Mouse (Mus musculus) kidney, embryonic 16.5 days (tissue): Measurements from ENCODE around the gene H2-T3. TPM values are rescaled to one million over a fixed set of nuclear protein-coding genes. Genes with fewer than 3 reads are reported as not detected.
A peak's percentile ranks its signal among the peaks of the same experiment; 100 is the strongest.
"Not testable (repeated sequence)": the region's sequence is repeated elsewhere in the genome, so short reads cannot be mapped to it uniquely, and the experiment has no call there.

Source experiments
- ATAC-seq: fragments of 200-750 bp; cut with Nextera tagmentation; 2 replicates; pipeline ENCODE4 v1.8.0; 2017; ENCODE audit warnings: moderate TSS enrichment; ENCODE audit not compliant: low FRiP score, low TSS enrichment
- H3K27ac ChIP-seq: fragments of 300-500 bp; sonication (generic); 2 replicates; pipeline ENCODE4 v1.5.1; 2014; ENCODE audit warnings: low read length
- H3K27me3 ChIP-seq: fragments of 300-500 bp; sonication (generic); 2 replicates; pipeline ENCODE4 v1.6.1; 2014; ENCODE audit warnings: low read length, control low read depth, mixed read lengths; ENCODE audit not compliant: insufficient read depth
- H3K36me3 ChIP-seq: fragments of 300-500 bp; sonication (generic); 2 replicates; pipeline ENCODE4 v1.6.1; 2014; ENCODE audit warnings: low read length, control low read depth, mixed read lengths; ENCODE audit not compliant: insufficient read depth
- H3K4me1 ChIP-seq: fragments of 300-500 bp; sonication (generic); 2 replicates; pipeline ENCODE4 v1.6.1; 2014; ENCODE audit warnings: low read length, control low read depth, mixed read lengths; ENCODE audit not compliant: insufficient read depth
- H3K4me2 ChIP-seq: fragments of 300-500 bp; sonication (generic); replicated peaks from 2 replicates; pipeline ENCODE4 v1.6.1; 2014; ENCODE audit warnings: low read depth, low read length
- H3K4me3 ChIP-seq: fragments of 300-500 bp; sonication (generic); 2 replicates; pipeline ENCODE4 v1.5.1; 2014; ENCODE audit warnings: mild to moderate bottlenecking, low read length
- H3K9ac ChIP-seq: fragments of 300-500 bp; sonication (generic); replicated peaks from 2 replicates; pipeline ENCODE4 v1.6.1; 2014; ENCODE audit warnings: low read length
- H3K9me3 ChIP-seq: fragments of 300-500 bp; sonication (generic); 2 replicates; pipeline ENCODE4 v1.6.1; 2016; ENCODE audit warnings: low read length, control low read depth
- WGBS: fragments of 180-500 bp; shearing (Covaris S2); extraction: QIAGEN DNeasy Blood & Tissue Kit; methylation state at CpG from one replicate; pipeline ENCODE4 v1.1.7; 2014; 5-methylcytosine and 5-hydroxymethylcytosine counted together
- polyA plus RNA-seq: library from polyadenylated mRNA; unstranded; fragments of >200 nt; fragmentation: Nextera tagmentation; extraction: Ambion mirVana; gene quantifications from 2 replicates; pipeline ENCODE4 v1.2.1, GENCODE M21; 2015

H2-T3 gene
- polyA plus RNA-seq, 1 experiment from 2014 or later = not detected

DNA sequence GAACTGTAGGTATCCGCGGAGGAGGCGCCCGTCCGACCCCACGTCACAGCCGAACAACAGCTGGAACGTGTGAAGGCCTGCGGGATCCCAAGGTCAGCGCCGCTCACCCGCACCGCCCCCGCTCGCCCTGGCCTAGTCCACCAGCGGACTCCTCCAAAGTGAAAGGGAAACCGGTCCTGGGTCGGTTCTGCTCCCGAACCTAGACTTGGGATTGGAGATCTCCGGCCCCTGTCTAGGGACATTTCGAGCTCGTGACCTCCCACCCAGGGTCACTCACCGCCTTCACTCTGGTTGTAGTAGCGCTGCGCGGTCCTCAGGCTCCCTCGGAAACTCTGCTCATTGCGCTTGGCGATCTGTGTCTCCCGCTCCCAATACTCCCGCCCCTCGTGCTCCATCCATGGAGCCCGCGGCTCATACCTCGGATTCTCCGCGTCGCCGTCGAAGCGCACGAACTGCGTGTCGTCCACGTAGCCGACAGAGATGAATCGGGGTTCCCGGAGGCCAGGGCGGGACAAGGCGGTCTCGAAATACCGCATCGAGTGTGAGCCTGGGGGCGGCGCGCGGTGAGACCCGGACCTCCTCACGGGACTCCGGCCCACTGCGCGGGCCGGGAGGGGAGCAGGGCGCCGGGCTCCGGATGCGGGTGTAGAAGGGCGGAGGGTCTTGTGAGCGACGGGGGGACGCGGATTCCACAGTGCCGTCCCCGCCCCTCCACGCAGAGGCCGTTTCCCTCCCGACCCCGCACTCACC, 44.8 kb downstream of the H2-T3 start:
- Histone ChIP-seq H3K4me2 (peak overlapping the region; percentile 58), H3K4me3 (peak overlapping the region; percentile 45), H3K9me3 (no peaks in the 10 kb centered on the region), H3K9ac (no peak overlapping the region), H3K27ac (no peak overlapping the region), H3K4me1 (peaks cover 7% of the 10 kb centered on the region), H3K27me3 (peaks cover 51% of the 10 kb centered on the region), H3K36me3 (no peaks in the 10 kb centered on the region)
- under 1% methylated on average over 76 of the region's 78 CpGs for WGBS
- ATAC-seq = 0 out of 2 replicates have a peak, but pooled peaks have one; percentile 12

- 64% methylated on average over 1 of the region's 1 CpGs for WGBS
- not testable (repeated sequence) for ATAC-seq
These were observed 53.7 kb downstream of the H2-T3 start for GRCm38 (mm10) chr17:36136299-36136848.

More at GRCm38 (mm10) chr17:36136299-36136848, 53.7 kb downstream of the H2-T3 start:
- H3K4me2 ChIP-seq, H3K4me3 ChIP-seq, H3K27ac ChIP-seq, H3K9ac ChIP-seq, H3K9me3 ChIP-seq, H3K4me1 ChIP-seq, H3K36me3 ChIP-seq: not testable (repeated sequence)
- H3K27me3 ChIP-seq = peaks cover 12% of the 10 kb centered on the region

Other genes starting within 250 kb of the H2-T3 start
- 80.7 and 95.8 TPM in 2 replicates for gene Abcf1, start 220.5 kb downstream of the H2-T3 start, polyA plus RNA-seq
- 55.7 and 57.8 TPM in 2 replicates for gene Gnl1, start 210.4 kb downstream of the H2-T3 start, polyA plus RNA-seq
- 46.6 and 47.9 TPM in 2 replicates for gene Prr3, start 210.1 kb downstream of the H2-T3 start, polyA plus RNA-seq
- 2.2 and 3.1 TPM in 2 replicates for gene H2-T24, start 169.7 kb downstream of the H2-T3 start, polyA plus RNA-seq
- gene H2-T23, start 157.4 kb downstream of the H2-T3 start, polyA plus RNA-seq = 4.5 and 5.9 TPM in 2 replicates
- gene H2-T22, start 147.5 kb downstream of the H2-T3 start, polyA plus RNA-seq = 13.9 and 16.0 TPM in 2 replicates
- 0.10 TPM in 1 of 2 replicates, not detected in the other for gene Gm6034, start 147.3 kb downstream of the H2-T3 start, polyA plus RNA-seq
- gene Gm11127, start 131.9 kb downstream of the H2-T3 start, polyA plus RNA-seq = not detected in 2 replicates
- not detected in 2 replicates for gene Gm19684, start 68.6 kb downstream of the H2-T3 start, polyA plus RNA-seq
- not detected in 2 replicates for gene Gm7030, start 60.9 kb downstream of the H2-T3 start, polyA plus RNA-seq
- gene Gm8909, start 21.8 kb downstream of the H2-T3 start, polyA plus RNA-seq = 0.56 TPM in 1 of 2 replicates, not detected in the other
- gene Rpp21, start 67.8 kb upstream of the H2-T3 start, polyA plus RNA-seq = 107 and 110 TPM in 2 replicates
- 18.4 and 19.8 TPM in 2 replicates for gene Trim39, start 82.0 kb upstream of the H2-T3 start, polyA plus RNA-seq
- 0.15 TPM in 1 of 2 replicates, not detected in the other for gene H2-M10.2, start 96.2 kb upstream of the H2-T3 start, polyA plus RNA-seq
- not detected in 2 replicates for gene H2-M10.1, start 135.9 kb upstream of the H2-T3 start, polyA plus RNA-seq
- gene H2-M10.3, start 178.1 kb upstream of the H2-T3 start, polyA plus RNA-seq = not detected in 2 replicates